Mouse (Mus musculus) intestine, embryonic 14.5 days (tissue): ENCODE data around the gene 4930503B20Rik. TPM values are rescaled to one million over a fixed set of nuclear protein-coding genes. Genes with fewer than 3 reads are reported as not detected.

Experiments used
- ATAC-seq: fragments of 200-750 bp; cut with Nextera tagmentation; replicated peaks from 2 replicates; pipeline ENCODE4 v1.8.0; 2017; ENCODE audit warnings: low read depth, moderate number of reproducible peaks, moderate TSS enrichment, moderate library complexity; ENCODE audit not compliant: low FRiP score, low TSS enrichment
- DNase-seq: peaks from one replicate; pipeline ENCODE4 v3.0.0-alpha.2; 2018; ENCODE audit warnings: low spot score
- H3K27ac ChIP-seq: fragments of 300-500 bp; sonication (generic); 2 replicates; pipeline ENCODE4 v1.5.1; 2014; ENCODE audit warnings: low read depth, mild to moderate bottlenecking, control low read depth
- H3K27me3 ChIP-seq: fragments of 300-500 bp; sonication (generic); replicated peaks from 2 replicates; pipeline ENCODE4 v1.6.1; 2014; ENCODE audit warnings: low read length, control low read depth; ENCODE audit not compliant: control insufficient read depth, insufficient read depth
- H3K36me3 ChIP-seq: fragments of 300-500 bp; sonication (generic); 2 replicates; pipeline ENCODE4 v1.6.1; 2014; ENCODE audit warnings: low read length, control low read depth; ENCODE audit not compliant: control insufficient read depth, insufficient read depth
- H3K4me1 ChIP-seq: fragments of 300-500 bp; sonication (generic); replicated peaks from 2 replicates; pipeline ENCODE4 v1.6.1; 2014; ENCODE audit warnings: low read length, control low read depth, mixed read lengths; ENCODE audit not compliant: control insufficient read depth, insufficient read depth
- H3K4me2 ChIP-seq: fragments of 300-500 bp; sonication (generic); 2 replicates; pipeline ENCODE4 v1.6.1; 2014; ENCODE audit warnings: low read length
- H3K4me3 ChIP-seq: fragments of 300-500 bp; sonication (generic); 2 replicates; pipeline ENCODE4 v1.5.1; 2014; ENCODE audit warnings: low read depth, low read length, control low read depth, mixed read lengths
- H3K9ac ChIP-seq: fragments of 300-500 bp; sonication (generic); 2 replicates; pipeline ENCODE4 v1.6.1; 2014; ENCODE audit warnings: mild to moderate bottlenecking, low read length
- H3K9me3 ChIP-seq: fragments of 300-500 bp; sonication (generic); 2 replicates; pipeline ENCODE4 v1.6.1; 2016; ENCODE audit warnings: low read length, control low read depth; ENCODE audit not compliant: control insufficient read depth
- WGBS: fragments of 180-500 bp; shearing (Covaris S2); extraction: QIAGEN DNeasy Blood & Tissue Kit; methylation state at CpG from one replicate; pipeline ENCODE4 v1.1.7; 2014; 5-methylcytosine and 5-hydroxymethylcytosine counted together
- polyA plus RNA-seq: library from polyadenylated mRNA; unstranded; fragments of >200 nt; fragmentation: Nextera tagmentation; extraction: Ambion mirVana; gene quantifications from 2 replicates; pipeline ENCODE4 v1.2.1, GENCODE M21; 2014

The 4930503B20Rik gene
- polyA plus RNA-seq, 1 experiment from 2014 or later, result not detected

GRCm38 (mm10) chr3:146682140-146682651 lies 31.1 kb upstream of the 4930503B20Rik start:
- Histone ChIP-seq H3K9me3 (no peaks in the 10 kb centered on the region), H3K27me3 (no peaks in the 10 kb centered on the region), H3K4me2 (peak overlapping the region; percentile 51), H3K4me3 (peak overlapping the region; percentile 17), H3K36me3 (no peaks in the 10 kb centered on the region), H3K27ac (no peak overlapping the region), H3K4me1 (peaks cover 19% of the 10 kb centered on the region), H3K9ac (0 out of 2 replicates have a peak overlapping the region, but pooled peaks have one; percentile 12)
- DNase-seq, result peak; percentile 63
- no peak for ATAC-seq
- 42% methylated on average over 13 of the region's 13 CpGs for WGBS

DNA sequence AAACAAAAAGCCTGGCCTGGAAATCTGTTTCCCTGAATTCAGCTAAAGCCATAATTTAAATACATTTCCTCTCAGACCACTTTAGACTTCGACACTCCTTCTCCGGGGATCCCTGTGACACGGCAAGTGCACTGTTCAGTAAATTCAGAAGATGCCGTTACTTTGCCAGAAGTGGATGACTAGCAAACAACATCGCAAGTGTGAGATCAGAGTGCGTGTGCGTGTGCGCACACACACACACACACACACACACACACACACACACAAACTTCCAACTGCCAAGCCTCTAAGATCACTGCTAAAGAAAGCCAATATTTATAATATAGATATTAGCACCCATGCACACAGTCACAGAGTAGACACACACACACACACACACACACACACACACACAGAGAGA lies 30.6 kb upstream of the 4930503B20Rik start:
- ATAC-seq, result no peak

DNA sequence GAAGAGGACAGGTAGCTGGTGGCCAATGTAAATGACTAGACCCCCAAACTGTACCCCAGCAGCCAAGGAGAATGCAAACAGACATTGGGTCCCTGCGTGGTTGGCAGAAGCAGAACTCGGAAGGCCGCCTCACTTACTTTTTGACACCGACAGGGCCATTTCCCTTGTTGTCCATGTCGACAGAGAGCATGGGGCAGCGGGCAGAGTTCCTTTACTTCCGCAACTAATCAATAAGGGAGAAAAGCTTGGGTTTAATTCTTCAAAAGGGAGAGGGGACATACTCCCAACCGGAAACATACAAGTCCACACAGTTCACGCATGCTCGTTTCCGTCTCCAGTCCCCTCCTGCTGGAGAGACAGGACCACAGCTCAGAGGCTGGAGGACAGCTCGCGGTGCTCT lies 29.5 kb upstream of the 4930503B20Rik start:
- Histone ChIP-seq H3K9me3 (no peaks in the 10 kb centered on the region), H3K27ac (no peak overlapping the region), H3K9ac (no peak overlapping the region), H3K27me3 (no peaks in the 10 kb centered on the region), H3K4me2 (no peak overlapping the region), H3K4me3 (no peak overlapping the region), H3K36me3 (no peaks in the 10 kb centered on the region), H3K4me1 (peaks cover 19% of the 10 kb centered on the region)
- no peak for DNase-seq
- 89% methylated on average over 13 of the region's 13 CpGs for WGBS
- no peak for ATAC-seq

More for the DNA sequence above, 30.6 kb upstream of the 4930503B20Rik start:
- Histone ChIP-seq H3K4me1 (peaks cover 19% of the 10 kb centered on the region), H3K9me3 (no peaks in the 10 kb centered on the region), H3K4me2 (peak overlapping the region; percentile 51), H3K27me3 (no peaks in the 10 kb centered on the region), H3K27ac (no peak overlapping the region), H3K9ac (no peak overlapping the region), H3K36me3 (no peaks in the 10 kb centered on the region), H3K4me3 (no peak overlapping the region; the same call in 1 of the 2 replicates)
- WGBS, result 61% methylated on average over 8 of the region's 8 CpGs
- DNase-seq, result no peak

- Histone ChIP-seq H3K9me3 (no peaks in the 10 kb centered on the region), H3K4me3 (no peak overlapping the region), H3K4me1 (peaks cover 17% of the 10 kb centered on the region), H3K9ac (no peak overlapping the region), H3K27ac (no peak overlapping the region), H3K27me3 (no peaks in the 10 kb centered on the region), H3K36me3 (no peaks in the 10 kb centered on the region), H3K4me2 (no peak overlapping the region)
- DNase-seq, result peak; percentile 46
- no peak for ATAC-seq
- WGBS, result 89% methylated on average over 16 of the region's 16 CpGs
Observed at GRCm38 (mm10) chr3:146679646-146680045, 28.5 kb upstream of the 4930503B20Rik start.

DNA sequence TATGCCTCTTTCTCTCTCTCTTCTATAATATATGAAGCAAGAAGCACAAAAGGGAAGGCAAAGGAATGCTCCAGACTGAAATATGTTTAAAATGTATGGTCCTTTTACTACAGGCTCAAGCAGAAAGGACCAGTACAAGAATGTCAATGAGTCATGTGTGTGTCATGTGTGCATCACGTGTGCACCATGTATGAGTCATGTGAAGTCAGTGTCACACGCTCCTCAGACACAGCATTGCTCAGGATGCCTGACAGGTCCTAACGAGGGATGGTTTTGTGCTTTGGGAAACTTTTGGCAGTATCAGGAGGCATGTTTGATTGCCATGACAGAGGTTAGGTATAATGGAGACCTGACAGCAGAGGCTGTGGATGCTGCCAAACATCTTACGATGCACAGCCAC lies 25.1 kb upstream of the 4930503B20Rik start:
- Histone ChIP-seq H3K4me1 (peaks cover under 1% of the 10 kb centered on the region; the same call in 1 of the 2 replicates), H3K4me3 (no peak overlapping the region), H3K36me3 (no peaks in the 10 kb centered on the region), H3K9ac (no peak overlapping the region), H3K9me3 (no peaks in the 10 kb centered on the region), H3K4me2 (no peak overlapping the region), H3K27ac (no peak overlapping the region), H3K27me3 (no peaks in the 10 kb centered on the region)
- no peak for ATAC-seq
- DNase-seq, result no peak
- WGBS, result 94% methylated on average over 4 of the region's 4 CpGs

- WGBS, result 80% methylated on average over 1 of the region's 1 CpGs
Observed at GRCm38 (mm10) chr3:146675101-146675500, 24.0 kb upstream of the 4930503B20Rik start.

DNA sequence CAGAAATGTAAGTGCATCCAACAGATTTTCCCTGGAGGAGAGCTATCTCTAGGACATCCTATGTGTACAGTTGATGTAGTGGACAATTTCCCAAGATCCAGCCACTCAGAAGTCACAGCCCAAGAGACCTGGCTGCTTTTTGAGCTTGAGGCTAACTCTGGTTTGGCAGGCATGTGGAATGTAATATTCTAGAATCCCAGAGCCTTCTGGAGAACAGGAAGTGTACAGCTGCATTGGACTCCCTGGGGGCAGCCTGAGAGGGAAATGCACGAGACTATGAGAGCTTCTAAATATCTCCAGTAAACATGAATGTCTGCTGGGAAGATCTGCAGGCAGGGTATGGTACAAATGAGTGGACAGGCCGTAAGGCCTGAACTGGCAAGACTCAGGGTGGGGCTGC lies 20.0 kb upstream of the 4930503B20Rik start:
- H3K4me2 ChIP-seq, result no peak overlapping the region
- 58% methylated on average over 2 of the region's 2 CpGs for WGBS
- no peaks in the 10 kb centered on the region for H3K27me3 ChIP-seq
- H3K27ac ChIP-seq, result no peak overlapping the region
- H3K9ac ChIP-seq, result no peak overlapping the region
- no peaks in the 10 kb centered on the region for H3K4me1 ChIP-seq
- no peak for ATAC-seq
- H3K4me3 ChIP-seq, result no peak overlapping the region
- no peak for DNase-seq
- H3K36me3 ChIP-seq, result no peaks in the 10 kb centered on the region
- no peaks in the 10 kb centered on the region for H3K9me3 ChIP-seq

More at GRCm38 (mm10) chr3:146675101-146675500, 24.0 kb upstream of the 4930503B20Rik start:
- no peak overlapping the region for H3K4me2 ChIP-seq
- H3K36me3 ChIP-seq, result no peaks in the 10 kb centered on the region
- no peak overlapping the region for H3K4me3 ChIP-seq
- ATAC-seq (no peak), DNase-seq (no peak)
- no peaks in the 10 kb centered on the region for H3K27me3 ChIP-seq
- no peak overlapping the region for H3K27ac ChIP-seq
- no peaks in the 10 kb centered on the region for H3K4me1 ChIP-seq
- no peaks in the 10 kb centered on the region for H3K9me3 ChIP-seq
- H3K9ac ChIP-seq, result no peak overlapping the region

GRCm38 (mm10) chr3:146661907-146662306 lies 10.8 kb upstream of the 4930503B20Rik start:
- DNase-seq, result no peak

DNA sequence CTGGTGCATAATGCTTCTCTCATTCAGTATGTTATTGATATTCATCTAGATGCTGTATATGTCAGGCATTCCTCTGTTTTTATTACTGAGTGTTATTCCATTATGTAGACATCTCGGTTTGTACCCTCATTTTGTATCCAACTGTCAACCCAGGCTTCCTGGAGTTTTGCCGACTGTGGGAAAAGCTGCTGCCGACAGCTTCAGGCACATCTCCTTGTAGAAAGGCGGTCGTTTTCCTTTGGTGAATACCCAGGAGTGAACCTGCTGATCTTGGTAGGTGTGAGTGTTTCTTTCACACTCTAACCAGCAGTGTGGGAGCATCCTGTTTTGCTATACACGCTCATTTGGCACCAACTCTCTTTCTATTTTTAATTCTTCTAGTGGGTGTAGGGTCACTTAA lies 9.9 kb upstream of the 4930503B20Rik start:
- no peak for ATAC-seq
- Histone ChIP-seq H3K9me3 (no peaks in the 10 kb centered on the region), H3K36me3 (no peaks in the 10 kb centered on the region), H3K4me1 (no peaks in the 10 kb centered on the region), H3K9ac (no peak overlapping the region), H3K27me3 (no peaks in the 10 kb centered on the region), H3K27ac (no peak overlapping the region), H3K4me3 (no peak overlapping the region), H3K4me2 (no peak overlapping the region)
- WGBS, result 66% methylated on average over 6 of the region's 6 CpGs
- DNase-seq, result no peak

More at GRCm38 (mm10) chr3:146661907-146662306, 10.8 kb upstream of the 4930503B20Rik start:
- Histone ChIP-seq H3K27me3 (no peaks in the 10 kb centered on the region), H3K9me3 (no peaks in the 10 kb centered on the region), H3K27ac (no peak overlapping the region), H3K4me2 (no peak overlapping the region), H3K4me3 (no peak overlapping the region), H3K36me3 (no peaks in the 10 kb centered on the region), H3K9ac (no peak overlapping the region), H3K4me1 (no peaks in the 10 kb centered on the region)
- no peak for ATAC-seq
- WGBS, result 83% methylated on average over 7 of the region's 7 CpGs
